Mouse (Mus musculus) embryonic fibroblast, embryonic 13.5 days (primary cell): Measurements from ENCODE around the gene Tmem170. TPM values are rescaled to one million over a fixed set of nuclear protein-coding genes. Genes with fewer than 3 reads are reported as not detected.

ENCODE experiments used
- H3K27ac ChIP-seq: 2 replicates; pipeline ENCODE4 v1.5.1; 2012; ENCODE audit warnings: low read length, control low read depth, inconsistent platforms; ENCODE audit not compliant: insufficient read depth
- H3K4me1 ChIP-seq: 2 replicates; pipeline ENCODE4 v1.6.1; 2011; ENCODE audit warnings: low read length; ENCODE audit not compliant: control insufficient read depth, insufficient read depth
- H3K4me3 ChIP-seq: 2 replicates; pipeline ENCODE4 v1.5.1; 2011; ENCODE audit warnings: mild to moderate bottlenecking, control low read depth, low read length; ENCODE audit not compliant: insufficient read depth
- CTCF ChIP-seq: IDR thresholded peaks from 2 replicates; pipeline ENCODE4 v1.5.1; 2011; ENCODE audit warnings: mild to moderate bottlenecking, control low read depth, low read length, moderate library complexity, borderline replicate concordance; ENCODE audit not compliant: insufficient read depth
- POLR2A ChIP-seq: IDR thresholded peaks from 2 replicates; pipeline ENCODE4 v1.6.1; 2011; ENCODE audit warnings: low read depth, mild to moderate bottlenecking, control low read depth, low read length, moderate library complexity
- polyA plus RNA-seq: library from polyadenylated mRNA; stranded (reverse); fragments of >200 nt; gene quantifications from 2 replicates; pipeline ENCODE4 v1.2.4, GENCODE M21; 2011; ENCODE audit warnings: low read depth; ENCODE audit not compliant: missing spikeins, insufficient read length

Gene Tmem170
- polyA plus RNA-seq, 1 experiment, result 2.6 TPM

- H3K4me1 ChIP-seq, result no peaks in the 10 kb centered on the region
- no peak overlapping the region for H3K27ac ChIP-seq
- TF ChIP-seq POLR2A (no peak), CTCF (no peak)
- H3K4me3 ChIP-seq, result no peak overlapping the region
Observed at GRCm38 (mm10) chr8:111820691-111821090, 55.9 kb downstream of the Tmem170 start.

- no peak for TF ChIP-seq CTCF
- TF ChIP-seq POLR2A, result no peak
- H3K27ac ChIP-seq, result no peak overlapping the region
- H3K4me3 ChIP-seq, result no peak overlapping the region
- no peaks in the 10 kb centered on the region for H3K4me1 ChIP-seq
Observed at GRCm38 (mm10) chr8:111820018-111820417, 56.5 kb downstream of the Tmem170 start.

GRCm38 (mm10) chr8:111818556-111818955 is 58.0 kb downstream of the Tmem170 start:
- no peaks in the 10 kb centered on the region for H3K4me1 ChIP-seq
- no peak for TF ChIP-seq CTCF
- TF ChIP-seq POLR2A, result no peak
- H3K27ac ChIP-seq, result no peak overlapping the region
- H3K4me3 ChIP-seq, result no peak overlapping the region

- no peak for TF ChIP-seq CTCF
- no peak for TF ChIP-seq POLR2A
- H3K4me1 ChIP-seq, result no peaks in the 10 kb centered on the region
- H3K4me3 ChIP-seq, result no peak overlapping the region
- no peak overlapping the region for H3K27ac ChIP-seq
Observed at GRCm38 (mm10) chr8:111815078-111815477, 61.5 kb downstream of the Tmem170 start.

GRCm38 (mm10) chr8:111813818-111814217 is 62.7 kb downstream of the Tmem170 start:
- no peak overlapping the region for H3K27ac ChIP-seq
- no peaks in the 10 kb centered on the region for H3K4me1 ChIP-seq
- TF ChIP-seq POLR2A (no peak), CTCF (no peak)
- H3K4me3 ChIP-seq, result no peak overlapping the region

Other genes with a start within 250 kb of the Tmem170 start
- 0.46 and 0.53 TPM in 2 replicates for gene Ldhd, start 246.4 kb downstream of the Tmem170 start, polyA plus RNA-seq
- 7.2 and 11.7 TPM in 2 replicates for gene Zfp1, start 233.3 kb downstream of the Tmem170 start, polyA plus RNA-seq
- gene Ctrb1, start 185.7 kb downstream of the Tmem170 start, polyA plus RNA-seq, result not detected in 2 replicates
- gene Bcar1, start 132.9 kb downstream of the Tmem170 start, polyA plus RNA-seq, result 37.0 and 45.8 TPM in 2 replicates
- gene Cfdp1, start 22.5 kb downstream of the Tmem170 start, polyA plus RNA-seq, result 120 and 149 TPM in 2 replicates
- gene Chst5, start 33.7 kb upstream of the Tmem170 start, polyA plus RNA-seq, result 0.79 and 1.9 TPM in 2 replicates
- gene Tmem231, start 57.1 kb upstream of the Tmem170 start, polyA plus RNA-seq, result 11.4 and 12.2 TPM in 2 replicates
- 51.0 and 61.1 TPM in 2 replicates for gene Gabarapl2, start 64.0 kb upstream of the Tmem170 start, polyA plus RNA-seq
- gene Adat1, start 115.6 kb upstream of the Tmem170 start, polyA plus RNA-seq, result 3.7 and 4.2 TPM in 2 replicates
- 141 and 154 TPM in 2 replicates for gene Kars, start 134.6 kb upstream of the Tmem170 start, polyA plus RNA-seq
- gene Terf2ip, start 134.6 kb upstream of the Tmem170 start, polyA plus RNA-seq, result 7.5 and 8.0 TPM in 2 replicates
- gene Gm6793, start 138.3 kb upstream of the Tmem170 start, polyA plus RNA-seq, result 0.33 TPM in 1 of 2 replicates, not detected in the other